Mouse (Mus musculus) bone marrow, adult 2 months (tissue): Measurements from ENCODE around the gene Fam217b.

ENCODE experiments used
- CTCF ChIP-seq: fragments of 200-500 bp; IDR thresholded peaks from 2 replicates; pipeline ENCODE4 v1.5.1; 2011; ENCODE audit warnings: low read length, control low read depth; ENCODE audit not compliant: control insufficient read depth, insufficient read depth
- POLR2A ChIP-seq: fragments of 200-500 bp; IDR thresholded peaks from 2 replicates; pipeline ENCODE4 v1.6.1; 2011; ENCODE audit warnings: low read depth, mild to moderate bottlenecking, control low read depth, low read length, borderline replicate concordance; ENCODE audit not compliant: control insufficient read depth

- TF ChIP-seq POLR2A (no peak), CTCF (no peak)
Measured at GRCm38 (mm10) chr2:178413081-178413480, 1.2 kb upstream of the Fam217b start.
